Mouse (Mus musculus) E14TG2a.4 (cell line): ENCODE data around the gene Rhot1.

Experiments
- H3K27me3 ChIP-seq: 2 replicates; pipeline ENCODE4 v1.6.1; 2014; ENCODE audit warnings: low read length, control low read depth; ENCODE audit not compliant: insufficient read depth
- H3K36me3 ChIP-seq: 2 replicates; pipeline ENCODE4 v1.6.1; 2014; ENCODE audit warnings: low read length, control low read depth; ENCODE audit not compliant: insufficient read depth
- H3K4me1 ChIP-seq: replicated peaks from 2 replicates; pipeline ENCODE4 v1.6.1; 2014; ENCODE audit warnings: low read depth, low read length, control low read depth
- H3K4me3 ChIP-seq: replicated peaks from 2 replicates; pipeline ENCODE4 v1.5.1; 2014; ENCODE audit warnings: mild to moderate bottlenecking, low read length
- H3K9me3 ChIP-seq: 2 replicates; pipeline ENCODE4 v1.6.1; 2014; ENCODE audit warnings: low read length, control low read depth
- CTCF ChIP-seq: conservative IDR thresholded peaks from 2 replicates; pipeline ENCODE4 v1.5.1; 2014; ENCODE audit warnings: low read length
- NANOG ChIP-seq: IDR thresholded peaks from 2 replicates; pipeline ENCODE4 v1.6.1; 2014; ENCODE audit warnings: borderline replicate concordance, low read length, mixed read lengths
- POU5F1 ChIP-seq: IDR thresholded peaks from 2 replicates; pipeline ENCODE4 v1.6.1; 2014; ENCODE audit warnings: low read length, borderline replicate concordance

The Rhot1 gene

DNA sequence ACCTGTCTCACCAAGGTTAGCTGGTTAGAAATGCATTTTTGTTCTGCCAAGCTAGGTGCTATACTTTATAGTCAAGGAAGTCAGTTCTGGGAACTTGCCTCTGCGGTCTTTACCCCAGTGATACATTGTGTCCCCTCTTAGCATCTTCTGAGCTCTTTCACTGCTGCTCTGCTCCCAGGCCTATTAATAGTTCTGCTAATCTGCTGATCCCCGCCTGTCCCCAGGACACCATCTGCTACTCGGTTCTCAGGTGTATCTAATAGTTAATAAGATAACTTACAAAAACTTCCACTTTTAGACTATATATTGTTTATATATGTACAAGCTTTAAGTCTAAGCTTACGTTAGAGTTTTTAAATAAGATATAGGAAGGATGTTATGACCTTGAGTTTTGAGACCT, 29.5 kb downstream of the Rhot1 start:
- Histone ChIP-seq H3K36me3 (peaks cover 66% of the 10 kb centered on the region), H3K27me3 (no peaks in the 10 kb centered on the region), H3K9me3 (no peaks in the 10 kb centered on the region), H3K4me3 (no peak overlapping the region), H3K4me1 (peaks cover 4% of the 10 kb centered on the region; the same call in 1 of the 2 replicates)
- TF ChIP-seq NANOG = no peak
- no peak for TF ChIP-seq POU5F1
- no peak for TF ChIP-seq CTCF

GRCm38 (mm10) chr11:80247026-80247425, 38.2 kb downstream of the Rhot1 start:
- no peak overlapping the region for H3K4me3 ChIP-seq
- no peaks in the 10 kb centered on the region for H3K9me3 ChIP-seq
- H3K36me3 ChIP-seq = peaks cover 96% of the 10 kb centered on the region
- no peaks in the 10 kb centered on the region for H3K4me1 ChIP-seq
- TF ChIP-seq CTCF (no peak), POU5F1 (no peak), NANOG (no peak)
- no peaks in the 10 kb centered on the region for H3K27me3 ChIP-seq

- TF ChIP-seq CTCF (no peak), POU5F1 (no peak), NANOG (no peak)
- Histone ChIP-seq H3K36me3 (peaks cover 85% of the 10 kb centered on the region), H3K4me3 (no peak overlapping the region), H3K4me1 (no peaks in the 10 kb centered on the region), H3K9me3 (no peaks in the 10 kb centered on the region), H3K27me3 (no peaks in the 10 kb centered on the region)
Observed at GRCm38 (mm10) chr11:80248531-80248930, 39.7 kb downstream of the Rhot1 start.

DNA sequence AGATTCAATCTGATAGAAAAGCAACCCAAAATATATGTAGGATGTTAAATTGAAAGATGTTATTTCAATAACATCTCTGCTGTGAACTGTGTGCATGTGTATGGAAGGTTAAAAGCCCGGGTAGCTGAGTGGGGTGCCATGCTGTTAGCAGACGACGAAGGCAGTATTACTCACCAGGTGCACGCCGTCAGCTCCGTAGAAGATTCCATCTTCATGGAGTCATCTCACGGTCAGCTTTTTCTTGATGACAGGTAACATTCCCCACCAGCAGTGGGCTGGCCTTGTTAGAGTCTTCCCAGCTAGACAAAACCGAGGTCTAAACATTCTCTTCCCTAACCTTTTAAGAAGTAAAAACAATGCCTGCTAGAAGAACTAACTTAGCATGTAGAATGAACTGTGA, 55.3 kb downstream of the Rhot1 start:
- H3K4me3 ChIP-seq = no peak overlapping the region
- H3K4me1 ChIP-seq = no peaks in the 10 kb centered on the region
- H3K36me3 ChIP-seq = peaks cover 79% of the 10 kb centered on the region
- H3K27me3 ChIP-seq = no peaks in the 10 kb centered on the region
- H3K9me3 ChIP-seq = no peaks in the 10 kb centered on the region
- no peak for TF ChIP-seq POU5F1
- no peak for TF ChIP-seq NANOG
- no peak for TF ChIP-seq CTCF

DNA sequence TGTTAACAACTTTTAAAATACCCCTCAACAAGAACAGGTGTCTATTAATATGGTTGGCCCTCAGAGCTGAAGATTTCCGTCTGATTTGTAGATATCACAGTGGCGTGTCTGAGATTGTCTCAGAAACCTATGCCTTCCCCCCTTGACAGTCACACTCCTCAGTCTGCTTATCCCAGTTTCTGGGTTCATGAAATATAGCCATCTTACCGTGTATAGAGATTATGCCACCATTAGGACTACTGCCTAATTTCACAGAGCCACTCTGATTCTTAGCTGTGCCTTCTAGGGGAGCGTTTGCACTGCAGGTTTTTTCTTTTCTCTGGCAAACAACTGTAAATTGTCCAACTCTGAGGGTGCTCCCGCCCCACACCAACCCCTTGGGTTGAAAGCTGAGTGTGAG, 62.3 kb downstream of the Rhot1 start:
- Histone ChIP-seq H3K4me3 (no peak overlapping the region), H3K4me1 (no peaks in the 10 kb centered on the region), H3K27me3 (no peaks in the 10 kb centered on the region), H3K9me3 (0 out of 2 replicates have a peak, but pooled peaks cover 6% of the 10 kb centered on the region), H3K36me3 (peaks cover 20% of the 10 kb centered on the region)
- no peak for TF ChIP-seq CTCF
- no peak for TF ChIP-seq NANOG
- no peak for TF ChIP-seq POU5F1

GRCm38 (mm10) chr11:80275011-80275410, 66.2 kb downstream of the Rhot1 start:
- Histone ChIP-seq H3K36me3 (no peaks in the 10 kb centered on the region), H3K4me3 (no peak overlapping the region), H3K4me1 (no peaks in the 10 kb centered on the region), H3K9me3 (0 out of 2 replicates have a peak, but pooled peaks cover 6% of the 10 kb centered on the region), H3K27me3 (no peaks in the 10 kb centered on the region)
- TF ChIP-seq CTCF (peak; percentile 82), NANOG (no peak), POU5F1 (no peak)

DNA sequence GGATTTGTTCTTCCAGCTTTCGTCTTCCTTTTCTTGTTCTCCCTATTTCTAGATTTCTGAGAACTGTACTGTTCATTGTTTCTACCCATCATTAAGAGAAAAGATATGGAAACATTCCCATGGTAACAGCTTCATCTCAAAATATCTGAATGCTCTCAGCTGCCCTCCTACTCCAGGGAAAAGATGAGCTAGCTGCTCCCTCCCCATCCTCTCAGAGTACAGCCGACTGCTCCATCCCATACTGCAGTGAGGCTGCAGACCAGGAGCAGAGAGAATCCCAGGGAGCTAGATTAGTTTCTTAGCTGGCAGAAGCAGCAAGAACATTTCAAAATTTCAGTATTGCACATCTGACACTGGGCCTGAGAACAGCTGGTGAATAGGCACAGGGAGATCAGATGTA, 69.2 kb downstream of the Rhot1 start:
- Histone ChIP-seq H3K4me1 (no peaks in the 10 kb centered on the region), H3K9me3 (0 out of 2 replicates have a peak, but pooled peaks cover 6% of the 10 kb centered on the region), H3K36me3 (no peaks in the 10 kb centered on the region), H3K4me3 (no peak overlapping the region), H3K27me3 (no peaks in the 10 kb centered on the region)
- no peak for TF ChIP-seq POU5F1

DNA sequence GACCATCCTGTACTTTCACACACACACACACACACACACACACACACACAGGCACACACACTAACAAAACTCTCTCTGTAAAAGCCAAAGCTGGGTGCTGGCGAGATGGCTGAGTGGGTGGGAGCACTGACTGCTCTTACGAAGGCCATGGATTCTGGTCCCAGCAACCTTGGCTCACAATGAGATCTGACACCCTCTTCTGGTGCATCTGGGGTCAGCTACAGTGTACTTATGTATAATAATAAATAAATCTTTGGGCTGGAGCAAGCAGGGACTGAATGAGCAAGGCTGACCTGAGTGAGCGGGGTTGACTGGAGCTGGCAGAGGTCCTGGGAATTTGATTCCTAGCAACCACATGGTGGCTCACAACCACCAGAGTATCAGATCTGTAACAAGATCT, 75.0 kb downstream of the Rhot1 start:
- Histone ChIP-seq H3K9me3 (no peaks in the 10 kb centered on the region), H3K4me1 (peaks cover 15% of the 10 kb centered on the region), H3K36me3 (no peaks in the 10 kb centered on the region), H3K27me3 (peaks cover 6% of the 10 kb centered on the region), H3K4me3 (no peak overlapping the region)
- TF ChIP-seq CTCF = no peak
- no peak for TF ChIP-seq NANOG
- TF ChIP-seq POU5F1 = no peak

DNA sequence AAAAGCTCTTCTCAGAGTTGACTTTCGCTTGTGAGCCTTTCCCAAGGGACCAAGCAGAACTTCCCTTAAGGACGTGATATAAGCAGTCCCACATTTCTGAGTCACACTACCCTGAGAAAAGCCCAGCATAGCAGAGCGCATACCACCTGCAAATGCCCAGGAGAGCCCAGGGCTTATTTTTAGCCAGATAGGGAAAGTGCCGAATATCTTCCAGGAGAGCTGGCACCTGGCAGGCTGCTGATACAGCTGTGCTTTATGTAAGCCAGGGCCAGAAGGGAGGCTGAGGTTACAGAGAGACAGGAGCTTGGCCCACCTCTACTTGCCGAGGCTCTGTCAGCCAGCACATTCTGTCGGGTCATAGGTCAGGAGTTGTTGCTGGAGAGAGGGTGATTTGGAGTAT, 75.8 kb downstream of the Rhot1 start:
- H3K4me1 ChIP-seq = peaks cover 20% of the 10 kb centered on the region
- H3K4me3 ChIP-seq = no peak overlapping the region
- TF ChIP-seq POU5F1 (no peak), CTCF (no peak), NANOG (no peak)
- H3K36me3 ChIP-seq = no peaks in the 10 kb centered on the region
- no peaks in the 10 kb centered on the region for H3K9me3 ChIP-seq
- peaks cover 13% of the 10 kb centered on the region for H3K27me3 ChIP-seq
